Mouse (Mus musculus) hindbrain, embryonic 16.5 days (tissue): ENCODE measurements at regions not wholly inside any gene's neighbourhood (a gene's known extent, or its start where the extent isn't known, plus 50 kb on each side); places are given as distances from the start of the nearest gene placed in this dataset.
A peak's percentile ranks its signal among the peaks of the same experiment; 100 is the strongest.
"Not testable (repeated sequence)": the region's sequence is repeated elsewhere in the genome, so short reads cannot be mapped to it uniquely, and the experiment has no call there.

ENCODE experiments used
- ATAC-seq: fragments of 200-750 bp; cut with Nextera tagmentation; 2 replicates; pipeline ENCODE4 v1.8.0; 2017; ENCODE audit warnings: moderate TSS enrichment, moderate library complexity
- H3K27ac ChIP-seq: fragments of 300-500 bp; sonication (generic); 2 replicates; pipeline ENCODE4 v1.5.1; 2014; ENCODE audit warnings: low read depth, mild to moderate bottlenecking, control low read depth, low read length, moderate library complexity
- H3K27me3 ChIP-seq: fragments of 300-500 bp; sonication (generic); replicated peaks from 2 replicates; pipeline ENCODE4 v1.6.1; 2014; ENCODE audit warnings: low read length; ENCODE audit not compliant: control insufficient read depth, insufficient read depth
- H3K36me3 ChIP-seq: fragments of 300-500 bp; sonication (generic); 2 replicates; pipeline ENCODE4 v1.6.1; 2014; ENCODE audit warnings: mild to moderate bottlenecking, low read length, moderate library complexity, mixed read lengths; ENCODE audit not compliant: control insufficient read depth, insufficient read depth
- H3K4me1 ChIP-seq: fragments of 300-500 bp; sonication (generic); 2 replicates; pipeline ENCODE4 v1.6.1; 2014; ENCODE audit warnings: low read depth, low read length; ENCODE audit not compliant: control insufficient read depth, insufficient read depth
- H3K4me2 ChIP-seq: fragments of 300-500 bp; sonication (generic); 2 replicates; pipeline ENCODE4 v1.6.1; 2014; ENCODE audit warnings: mild to moderate bottlenecking, low read length, control low read depth, moderate library complexity
- H3K4me3 ChIP-seq: fragments of 300-500 bp; sonication (generic); 2 replicates; pipeline ENCODE4 v1.5.1; 2014; ENCODE audit warnings: mild to moderate bottlenecking, low read length, control low read depth, moderate library complexity
- H3K9ac ChIP-seq: fragments of 300-500 bp; sonication (generic); 2 replicates; pipeline ENCODE4 v1.6.1; 2014; ENCODE audit warnings: low read depth, mild to moderate bottlenecking, control low read depth, low read length, moderate library complexity
- H3K9me3 ChIP-seq: fragments of 300-500 bp; sonication (generic); 2 replicates; pipeline ENCODE4 v1.6.1; 2014; ENCODE audit warnings: mild to moderate bottlenecking, low read length, moderate library complexity; ENCODE audit not compliant: control insufficient read depth
- WGBS: fragments of 180-500 bp; shearing (Covaris S2); extraction: QIAGEN DNeasy Blood & Tissue Kit; methylation state at CpG from one replicate; pipeline ENCODE4 v1.1.7; 2014; 5-methylcytosine and 5-hydroxymethylcytosine counted together

- H3K27ac ChIP-seq, H3K9me3 ChIP-seq, H3K36me3 ChIP-seq, ATAC-seq, H3K9ac ChIP-seq, H3K27me3 ChIP-seq, H3K4me3 ChIP-seq, H3K4me1 ChIP-seq, H3K4me2 ChIP-seq: not testable (repeated sequence)
- 86% methylated on average over 16 of the region's 16 CpGs for WGBS
Measured at GRCm38 (mm10) chr17:13556060-13556660, 201.8 kb downstream of the Tcp10c start.

GRCm38 (mm10) chr17:13558863-13559262 is 201.5 kb upstream of the Afdn start:
- Histone ChIP-seq H3K36me3 (no peaks in the 10 kb centered on the region), H3K27ac (no peak overlapping the region), H3K27me3 (no peaks in the 10 kb centered on the region), H3K4me1 (no peaks in the 10 kb centered on the region), H3K9me3 (no peaks in the 10 kb centered on the region), H3K4me3 (no peak overlapping the region), H3K9ac (no peak overlapping the region), H3K4me2 (no peak overlapping the region)
- WGBS: 96% methylated on average over 3 of the region's 3 CpGs
- no peak for ATAC-seq

GRCm38 (mm10) chr17:13561342-13561741 is 199.0 kb upstream of the Afdn start:
- no peak overlapping the region for H3K4me3 ChIP-seq
- H3K4me2 ChIP-seq: no peak overlapping the region
- WGBS: 82% methylated on average over 8 of the region's 8 CpGs
- no peak overlapping the region for H3K27ac ChIP-seq
- H3K4me1 ChIP-seq: no peaks in the 10 kb centered on the region
- H3K27me3 ChIP-seq: no peaks in the 10 kb centered on the region
- no peaks in the 10 kb centered on the region for H3K36me3 ChIP-seq
- no peaks in the 10 kb centered on the region for H3K9me3 ChIP-seq
- ATAC-seq: no peak
- no peak overlapping the region for H3K9ac ChIP-seq

- Histone ChIP-seq H3K27ac (no peak overlapping the region), H3K36me3 (no peaks in the 10 kb centered on the region), H3K9ac (no peak overlapping the region), H3K4me3 (no peak overlapping the region), H3K4me1 (no peaks in the 10 kb centered on the region), H3K4me2 (no peak overlapping the region), H3K27me3 (no peaks in the 10 kb centered on the region), H3K9me3 (no peaks in the 10 kb centered on the region)
- 80% methylated on average over 2 of the region's 2 CpGs for WGBS
- ATAC-seq: no peak
Measured at GRCm38 (mm10) chr17:13562974-13563373, 197.4 kb upstream of the Afdn start.

DNA sequence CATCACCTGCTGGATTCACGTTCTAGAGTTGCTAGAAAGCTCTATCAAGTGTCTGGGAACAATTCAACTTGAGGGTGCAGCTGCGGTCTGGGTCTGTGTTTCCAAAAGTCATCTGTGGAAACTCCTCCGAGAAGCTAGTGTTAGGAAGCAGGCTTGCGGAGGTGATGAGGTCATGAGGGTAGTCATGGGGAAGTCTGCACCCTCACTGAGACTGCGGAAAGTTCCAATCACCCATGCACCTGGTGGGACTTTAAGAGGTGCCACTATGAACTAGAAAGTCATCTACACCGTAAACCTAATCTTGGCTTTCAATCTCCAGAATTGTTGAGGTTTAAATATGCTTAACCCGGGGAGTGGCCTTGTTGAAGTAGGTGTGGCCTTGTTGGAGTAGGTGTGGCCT is 195.5 kb upstream of the Afdn start:
- Histone ChIP-seq H3K4me2 (no peak overlapping the region), H3K9me3 (no peaks in the 10 kb centered on the region), H3K4me3 (no peak overlapping the region), H3K9ac (no peak overlapping the region), H3K36me3 (no peaks in the 10 kb centered on the region), H3K4me1 (no peaks in the 10 kb centered on the region), H3K27ac (no peak overlapping the region), H3K27me3 (no peaks in the 10 kb centered on the region)
- no peak for ATAC-seq
- 96% methylated on average over 7 of the region's 7 CpGs for WGBS

GRCm38 (mm10) chr17:13566680-13567079 is 193.7 kb upstream of the Afdn start:
- Histone ChIP-seq H3K9ac (no peak overlapping the region), H3K9me3 (no peaks in the 10 kb centered on the region), H3K4me2 (no peak overlapping the region), H3K4me3 (no peak overlapping the region), H3K27ac (no peak overlapping the region), H3K4me1 (no peaks in the 10 kb centered on the region), H3K27me3 (no peaks in the 10 kb centered on the region), H3K36me3 (no peaks in the 10 kb centered on the region)
- WGBS: 87% methylated on average over 7 of the region's 7 CpGs
- no peak for ATAC-seq

- 89% methylated on average over 3 of the region's 3 CpGs for WGBS
- no peak overlapping the region for H3K4me2 ChIP-seq
- H3K9me3 ChIP-seq: no peaks in the 10 kb centered on the region
- H3K27me3 ChIP-seq: no peaks in the 10 kb centered on the region
- no peak overlapping the region for H3K4me3 ChIP-seq
- no peaks in the 10 kb centered on the region for H3K4me1 ChIP-seq
- no peaks in the 10 kb centered on the region for H3K36me3 ChIP-seq
- ATAC-seq: 0 out of 2 replicates have a peak, but pooled peaks have one; percentile 7
- H3K27ac ChIP-seq: no peak overlapping the region
- H3K9ac ChIP-seq: no peak overlapping the region
Measured at GRCm38 (mm10) chr17:13567183-13567582, 193.2 kb upstream of the Afdn start.

DNA sequence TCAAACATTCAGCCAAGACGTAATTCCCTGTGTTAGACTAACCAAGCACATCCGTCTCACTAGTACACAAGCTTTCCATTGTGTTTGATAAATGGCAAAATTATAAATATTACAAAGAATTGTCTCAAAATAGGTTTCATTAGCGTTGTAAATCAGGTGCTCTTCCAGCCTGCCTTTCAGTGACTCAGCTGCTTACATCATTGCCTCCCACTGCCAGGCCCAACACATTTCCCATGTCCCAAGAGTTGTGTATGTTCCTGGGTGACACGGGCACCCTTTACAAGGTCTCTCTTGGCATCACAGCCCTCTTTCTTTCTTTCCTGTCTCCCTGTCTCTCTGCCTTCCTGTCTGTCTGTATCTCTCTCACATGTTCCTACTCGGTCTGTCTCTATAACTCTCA is 189.5 kb upstream of the Afdn start:
- H3K9ac ChIP-seq: no peak overlapping the region
- H3K27ac ChIP-seq: no peak overlapping the region
- no peaks in the 10 kb centered on the region for H3K36me3 ChIP-seq
- WGBS: 87% methylated on average over 5 of the region's 5 CpGs
- H3K27me3 ChIP-seq: no peaks in the 10 kb centered on the region
- no peaks in the 10 kb centered on the region for H3K9me3 ChIP-seq
- H3K4me2 ChIP-seq: no peak overlapping the region
- no peak for ATAC-seq
- peaks cover 14% of the 10 kb centered on the region for H3K4me1 ChIP-seq
- H3K4me3 ChIP-seq: no peak overlapping the region

GRCm38 (mm10) chr17:13572204-13572833 is 188.0 kb upstream of the Afdn start:
- 53% methylated on average over 8 of the region's 8 CpGs for WGBS
- Histone ChIP-seq H3K36me3 (no peaks in the 10 kb centered on the region), H3K4me3 (no peak overlapping the region), H3K9ac (no peak overlapping the region), H3K27me3 (no peaks in the 10 kb centered on the region), H3K9me3 (no peaks in the 10 kb centered on the region), H3K4me1 (peaks cover 14% of the 10 kb centered on the region), H3K4me2 (no peak overlapping the region), H3K27ac (no peak overlapping the region)
- no peak for ATAC-seq
